Mouse (Mus musculus) embryonic facial prominence, embryonic 14.5 days (tissue): ENCODE results near the gene Foxn2. TPM values are rescaled to one million over a fixed set of nuclear protein-coding genes. Genes with fewer than 3 reads are reported as not detected.

Source experiments
- ATAC-seq: fragments of 200-750 bp; cut with Nextera tagmentation; 2 replicates; pipeline ENCODE4 v1.8.0; 2017; ENCODE audit warnings: low read depth, moderate number of reproducible peaks, moderate TSS enrichment
- DNase-seq: peaks from one replicate; pipeline ENCODE4 v3.0.0-alpha.2; 2015; ENCODE audit warnings: low spot score
- H3K27ac ChIP-seq: fragments of 300-500 bp; sonication (generic); replicated peaks from 2 replicates; pipeline ENCODE4 v1.5.1; 2014; ENCODE audit warnings: low read depth, mild to moderate bottlenecking, low read length, moderate library complexity
- H3K27me3 ChIP-seq: fragments of 300-500 bp; sonication (generic); replicated peaks from 2 replicates; pipeline ENCODE4 v1.6.1; 2014; ENCODE audit warnings: low read length; ENCODE audit not compliant: control insufficient read depth, insufficient read depth
- H3K36me3 ChIP-seq: fragments of 300-500 bp; sonication (generic); 2 replicates; pipeline ENCODE4 v1.6.1; 2014; ENCODE audit warnings: low read length, mixed read lengths; ENCODE audit not compliant: control insufficient read depth, insufficient read depth
- H3K4me1 ChIP-seq: fragments of 300-500 bp; sonication (generic); 2 replicates; pipeline ENCODE4 v1.6.1; 2014; ENCODE audit warnings: antibody characterized with exemption, low read length; ENCODE audit not compliant: control insufficient read depth, insufficient read depth
- H3K4me2 ChIP-seq: fragments of 300-500 bp; sonication (generic); 2 replicates; pipeline ENCODE4 v1.6.1; 2014; ENCODE audit warnings: low read depth, mild to moderate bottlenecking, low read length, moderate library complexity, mixed read lengths
- H3K4me3 ChIP-seq: fragments of 300-500 bp; sonication (generic); 2 replicates; pipeline ENCODE4 v1.5.1; 2014; ENCODE audit warnings: low read depth, mild to moderate bottlenecking, low read length
- H3K9ac ChIP-seq: fragments of 300-500 bp; sonication (generic); 2 replicates; pipeline ENCODE4 v1.6.1; 2014; ENCODE audit warnings: low read depth, mild to moderate bottlenecking, low read length, moderate library complexity, mixed read lengths
- H3K9me3 ChIP-seq: fragments of 300-500 bp; sonication (generic); 2 replicates; pipeline ENCODE4 v1.6.1; 2016; ENCODE audit warnings: low read length; ENCODE audit not compliant: control insufficient read depth
- WGBS: fragments of 180-500 bp; shearing (Covaris S2); extraction: QIAGEN DNeasy Blood & Tissue Kit; methylation state at CpG from one replicate; pipeline ENCODE4 v1.1.7; 2014; 5-methylcytosine and 5-hydroxymethylcytosine counted together
- polyA plus RNA-seq: library from polyadenylated mRNA; unstranded; fragments of >200 nt; fragmentation: Nextera tagmentation; extraction: Ambion mirVana; gene quantifications from 2 replicates; pipeline ENCODE4 v1.2.1, GENCODE M21; 2014

Foxn2 gene
- polyA plus RNA-seq, 1 experiment from 2014 or later, result 13.9 TPM

GRCm38 (mm10) chr17:88505941-88506340 lies 65.4 kb downstream of the Foxn2 start:
- Histone ChIP-seq H3K4me3 (no peak overlapping the region), H3K9me3 (no peaks in the 10 kb centered on the region), H3K9ac (no peak overlapping the region), H3K36me3 (no peaks in the 10 kb centered on the region), H3K27ac (no peak overlapping the region), H3K4me1 (no peaks in the 10 kb centered on the region; the same call in 1 of the 2 replicates), H3K27me3 (no peaks in the 10 kb centered on the region), H3K4me2 (no peak overlapping the region)
- ATAC-seq (no peak), DNase-seq (no peak)
- WGBS, result 91% methylated on average over 15 of the region's 15 CpGs

DNA sequence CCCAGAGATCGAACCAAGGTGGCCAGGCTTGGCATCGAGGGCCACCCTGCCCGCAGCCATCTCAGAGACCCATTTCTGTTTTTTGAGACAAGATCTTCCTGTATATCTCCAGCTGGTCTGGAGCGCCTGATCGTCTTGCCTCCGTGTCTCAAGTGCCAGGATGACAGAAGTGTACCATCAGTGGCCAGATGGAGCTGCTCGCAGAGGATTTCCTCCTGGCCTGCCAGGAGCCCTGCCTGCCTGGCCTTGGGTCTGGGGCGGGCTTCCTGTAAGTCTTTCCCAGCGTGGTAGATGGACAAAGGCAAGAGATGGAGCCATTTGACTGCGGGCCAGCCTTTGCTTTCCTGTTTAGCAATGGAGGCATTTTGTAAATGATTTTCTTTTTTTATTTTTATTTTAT lies 66.9 kb downstream of the Foxn2 start:
- Histone ChIP-seq H3K36me3 (no peaks in the 10 kb centered on the region), H3K9ac (no peak overlapping the region), H3K27ac (no peak overlapping the region), H3K9me3 (no peaks in the 10 kb centered on the region), H3K4me2 (no peak overlapping the region), H3K4me1 (no peaks in the 10 kb centered on the region; the same call in 1 of the 2 replicates), H3K27me3 (no peaks in the 10 kb centered on the region), H3K4me3 (no peak overlapping the region)
- WGBS, result 90% methylated on average over 10 of the region's 10 CpGs
- DNase-seq (no peak), ATAC-seq (no peak)

DNA sequence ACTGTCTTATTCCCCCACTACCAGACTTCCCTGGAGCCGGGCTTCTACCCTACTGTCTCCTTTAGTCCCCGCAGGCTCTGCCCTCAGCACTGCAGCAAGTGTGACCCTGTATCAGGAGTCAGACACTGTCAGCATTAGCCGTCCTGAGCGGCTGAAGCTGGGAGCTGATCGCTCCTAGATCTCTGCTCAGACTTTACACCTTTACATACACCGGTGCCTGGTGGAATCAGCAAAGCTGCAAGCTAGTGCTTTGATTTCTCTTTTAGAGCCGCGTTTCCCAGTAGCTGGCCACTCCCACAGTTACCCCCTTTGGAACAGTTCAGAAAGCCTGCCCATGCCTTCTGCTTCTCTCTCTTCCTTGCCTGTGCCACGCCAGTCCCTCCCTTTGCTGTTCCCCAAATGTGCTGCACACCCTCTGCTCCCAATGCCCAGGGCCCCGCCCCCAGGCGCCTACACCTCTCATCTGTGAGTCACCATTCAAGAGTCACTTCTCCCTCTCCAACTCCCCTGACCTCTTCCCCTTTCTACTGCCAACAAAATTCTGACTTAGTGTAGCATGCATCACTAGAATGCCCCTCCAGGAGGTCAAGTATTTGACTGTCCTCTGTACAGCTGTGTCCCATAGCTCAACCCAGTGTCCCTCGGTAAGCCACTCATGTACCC lies 68.5 kb downstream of the Foxn2 start:
- H3K27ac ChIP-seq, result no peak overlapping the region
- H3K4me1 ChIP-seq, result no peaks in the 10 kb centered on the region; the same call in 1 of the 2 replicates
- H3K4me2 ChIP-seq, result peak overlapping the region; percentile 27
- H3K9me3 ChIP-seq, result no peaks in the 10 kb centered on the region
- H3K9ac ChIP-seq, result no peak overlapping the region
- H3K36me3 ChIP-seq, result no peaks in the 10 kb centered on the region
- peak; percentile 32 for DNase-seq
- 35% methylated on average over 12 of the region's 12 CpGs for WGBS
- H3K4me3 ChIP-seq, result no peak overlapping the region
- peak; percentile 17 for ATAC-seq
- no peaks in the 10 kb centered on the region for H3K27me3 ChIP-seq

GRCm38 (mm10) chr17:88509999-88510398 lies 69.5 kb downstream of the Foxn2 start:
- no peak overlapping the region for H3K9ac ChIP-seq
- DNase-seq (no peak), ATAC-seq (no peak)
- no peak overlapping the region for H3K4me3 ChIP-seq
- WGBS, result 73% methylated on average over 3 of the region's 3 CpGs
- H3K4me2 ChIP-seq, result no peak overlapping the region
- no peaks in the 10 kb centered on the region for H3K27me3 ChIP-seq
- no peaks in the 10 kb centered on the region for H3K36me3 ChIP-seq
- no peaks in the 10 kb centered on the region for H3K9me3 ChIP-seq
- H3K27ac ChIP-seq, result no peak overlapping the region
- H3K4me1 ChIP-seq, result no peaks in the 10 kb centered on the region; the same call in 1 of the 2 replicates

DNA sequence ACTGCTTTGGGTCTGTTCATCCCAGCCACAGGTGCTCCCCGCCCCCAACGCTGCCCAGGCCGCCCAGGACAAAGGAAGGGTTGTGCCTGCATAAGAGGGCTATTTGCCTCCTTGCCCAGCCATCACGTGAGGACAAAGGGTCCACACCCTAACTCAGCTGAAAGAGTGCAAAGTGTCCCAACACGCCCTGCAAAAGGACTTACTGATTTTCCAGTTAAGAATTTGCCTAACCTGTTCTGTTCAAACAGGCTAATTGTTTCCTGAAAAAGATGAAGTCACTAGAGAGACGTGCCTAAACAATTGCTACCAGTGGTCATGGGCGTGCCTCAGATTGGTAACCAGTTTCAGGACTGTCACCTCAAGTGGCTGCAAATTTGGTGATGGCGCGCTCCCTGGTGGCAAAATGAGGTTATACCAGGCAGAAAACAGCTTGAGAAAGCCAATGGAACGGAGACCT lies 70.6 kb downstream of the Foxn2 start:
- peak overlapping the region; percentile 25; the same call in 1 of the 2 replicates for H3K9ac ChIP-seq
- H3K36me3 ChIP-seq, result no peaks in the 10 kb centered on the region
- H3K27me3 ChIP-seq, result no peaks in the 10 kb centered on the region
- peak; percentile 88 for DNase-seq
- H3K4me2 ChIP-seq, result no peak overlapping the region
- H3K9me3 ChIP-seq, result no peaks in the 10 kb centered on the region
- ATAC-seq, result peak; percentile 81
- H3K27ac ChIP-seq, result peak overlapping the region; percentile 63; the same call in 1 of the 2 replicates
- H3K4me3 ChIP-seq, result no peak overlapping the region
- 10% methylated on average over 10 of the region's 10 CpGs for WGBS
- H3K4me1 ChIP-seq, result no peaks in the 10 kb centered on the region; the same call in 1 of the 2 replicates

GRCm38 (mm10) chr17:88516477-88516876 lies 76.0 kb downstream of the Foxn2 start:
- Histone ChIP-seq H3K4me3 (no peak overlapping the region), H3K9me3 (no peaks in the 10 kb centered on the region), H3K9ac (no peak overlapping the region), H3K27me3 (no peaks in the 10 kb centered on the region), H3K4me2 (no peak overlapping the region), H3K4me1 (no peaks in the 10 kb centered on the region), H3K36me3 (no peaks in the 10 kb centered on the region), H3K27ac (no peak overlapping the region)
- DNase-seq (no peak), ATAC-seq (no peak)
- 79% methylated on average over 7 of the region's 7 CpGs for WGBS

GRCm38 (mm10) chr17:88527781-88528180 lies 87.3 kb downstream of the Foxn2 start:
- Histone ChIP-seq H3K4me3 (no peak overlapping the region), H3K4me1 (peaks cover 11% of the 10 kb centered on the region; the same call in 1 of the 2 replicates), H3K9ac (no peak overlapping the region), H3K27ac (no peak overlapping the region), H3K4me2 (no peak overlapping the region), H3K27me3 (no peaks in the 10 kb centered on the region), H3K9me3 (no peaks in the 10 kb centered on the region), H3K36me3 (no peaks in the 10 kb centered on the region)
- 30% methylated on average over 2 of the region's 2 CpGs for WGBS
- ATAC-seq, result no peak
- peak; percentile 71 for DNase-seq

- Histone ChIP-seq H3K27me3 (no peaks in the 10 kb centered on the region), H3K4me3 (peak within 1 kb of the TSS; percentile 70), H3K27ac (peak within 1 kb of the TSS; percentile 82), H3K9me3 (no peaks in the 10 kb centered on the region), H3K4me1 (peaks cover 11% of the 10 kb centered on the region; the same call in 1 of the 2 replicates), H3K9ac (peak within 1 kb of the TSS; percentile 77), H3K4me2 (peak within 1 kb of the TSS; percentile 63), H3K36me3 (no peaks in the 10 kb centered on the region)
- DNase-seq (peak; percentile 98), ATAC-seq (peak; percentile 97)
- WGBS, result 8% methylated on average over 29 of the region's 49 CpGs
These were observed 89.2 kb downstream of the Foxn2 start, which contains the start of gene Ppp1r21 for GRCm38 (mm10) chr17:88529519-88530235. TSS of gene Ppp1r21 (plus strand) at chr17:88530118.
